Mouse (Mus musculus): ENCODE results near the gene Smyd2.

GRCm38 (mm10) chr1:189873591-189873990 is 48.6 kb downstream of the Smyd2 start:
- TF ChIP-seq CTCF (IDR thresholded peaks at IDR 0.05; ENCODE audit: low read depth, low read length) (no peak), POLR2A (IDR thresholded peaks at IDR 0.05; ENCODE audit: extremely low read depth, insufficient read depth, low read length) (no peak)

Data from liver, adult 2 months (tissue).